Mouse (Mus musculus) gastrocnemius, adult 8-10 months (tissue): ENCODE results near the gene Flt4. TPM values are rescaled to one million over a fixed set of nuclear protein-coding genes. Genes with fewer than 3 reads are reported as not detected.

Experiments used
- DNase-seq, 2 experiments: peaks; one replicate each; pipeline ENCODE4 v3.0.0; 2022; ENCODE audit warnings: low spot score in 2 of 2
- total RNA-seq, 4 experiments: library from RNA; stranded (reverse); gene quantifications; 2 replicates each; pipeline ENCODE4 v1.2.4; 2022

Flt4 gene
- total RNA-seq, 4 experiments from 2014 or later = 2.1 to 2.4 (median 2.3) TPM

DNA sequence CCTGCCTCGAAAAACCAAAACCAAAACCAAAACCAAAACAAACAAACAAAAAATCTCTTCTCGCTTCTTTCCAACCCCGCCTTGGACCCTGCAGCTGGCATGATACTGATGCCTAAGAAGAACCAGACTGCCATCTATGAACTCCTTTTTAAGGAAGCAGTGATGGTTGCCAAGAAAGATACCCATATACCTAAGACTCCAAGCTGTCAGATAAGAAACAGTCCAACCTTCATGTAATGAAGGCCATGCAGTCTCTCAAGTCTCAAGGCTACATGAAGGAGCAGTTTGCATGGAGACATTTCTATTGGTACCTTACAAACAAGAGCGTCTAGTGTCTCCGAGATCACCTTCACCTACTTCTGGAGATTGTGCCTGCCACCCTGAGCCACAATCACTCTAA is 88.7 kb downstream of the Flt4 start:
- no peak for DNase-seq

DNA sequence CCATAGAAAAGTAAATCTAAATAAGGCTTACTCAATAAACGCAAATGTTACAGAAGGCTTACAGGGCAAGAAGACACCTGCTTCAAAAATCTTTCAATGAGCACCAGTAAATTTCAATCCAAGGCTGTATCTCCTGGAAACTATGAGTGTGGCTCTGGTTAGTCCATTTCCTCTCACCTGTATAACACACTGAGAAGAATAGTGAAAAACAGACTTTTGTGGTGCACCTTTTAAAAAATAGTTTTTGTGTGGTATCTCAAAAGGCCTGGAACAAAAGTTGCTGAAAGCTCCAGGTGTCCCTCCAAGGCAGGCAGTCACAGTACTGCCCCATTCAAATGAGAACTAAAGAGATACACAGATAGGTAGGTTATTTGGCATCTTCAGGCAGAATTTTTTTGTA is 90.0 kb downstream of the Flt4 start:
- no peak for DNase-seq

GRCm38 (mm10) chr11:49702014-49702413 is 93.0 kb downstream of the Flt4 start:
- no peak for DNase-seq

Other genes starting within 250 kb of the Flt4 start
- gene Olfr1389, start 186.2 kb upstream of the Flt4 start, total RNA-seq = not detected
- gene Olfr1388, start 172.6 kb upstream of the Flt4 start, total RNA-seq = under 1 TPM in 3 of 4 experiments, not detected in 1; 0.08 to 0.17 (median 0.10) TPM
- not detected for gene Olfr1387, start 153.9 kb upstream of the Flt4 start, total RNA-seq
- gene Olfr1386, start 144.2 kb upstream of the Flt4 start, total RNA-seq = not detected
- not detected for gene Olfr1385, start 120.2 kb upstream of the Flt4 start, total RNA-seq
- gene Olfr1384, start 102.5 kb upstream of the Flt4 start, total RNA-seq = not detected
- under 1 TPM in 1 of 4 experiments, not detected in 3; 0.47 TPM for gene Olfr1383, start 89.6 kb upstream of the Flt4 start, total RNA-seq
- gene Olfr1382, start 81.0 kb upstream of the Flt4 start, total RNA-seq = under 1 TPM in 1 of 4 experiments, not detected in 3; 0.07 TPM
- gene Olfr1381, start 65.8 kb upstream of the Flt4 start, total RNA-seq = not detected
- gene Olfr1380, start 52.4 kb upstream of the Flt4 start, total RNA-seq = not detected
- gene Scgb3a1, start 54.3 kb downstream of the Flt4 start, total RNA-seq = not detected
- gene Cnot6, start 103.5 kb downstream of the Flt4 start, total RNA-seq = 10 to 100 TPM in 2 of 4 experiments, 1 to 10 TPM in 2; 7.9 to 14.0 (median 9.8) TPM
- gene Gfpt2, start 184.9 kb downstream of the Flt4 start, total RNA-seq = 1 to 10 TPM; 3.0 to 6.9 (median 5.8) TPM
- gene Mapk9, start 237.5 kb downstream of the Flt4 start, total RNA-seq = 10 to 100 TPM; 45.2 to 65.2 (median 53.8) TPM